Mouse (Mus musculus): ENCODE results near the gene Akirin2.

- TF ChIP-seq CTCF (IDR thresholded peaks at IDR 0.05; ENCODE audit: extremely low read depth, insufficient read depth, insufficient read length, insufficient replicate concordance) (no peak), POLR2A (IDR thresholded peaks at IDR 0.05; ENCODE audit: low read depth, low read length) (no peak)
Observed at GRCm38 (mm10) chr4:34529941-34530340, 20.8 kb upstream of the Akirin2 start.

All from spleen, adult 2 months (tissue).